Mouse (Mus musculus): ENCODE results near the gene H2afv.

GRCm38 (mm10) chr11:6420722-6421350 lies 23.4 kb downstream of the H2afv start:
- TF ChIP-seq GATA1 (IDR thresholded peaks at IDR 0.05; ENCODE audit: borderline replicate concordance, low read length), result no peak
- TF ChIP-seq FLI1 (IDR thresholded peaks at IDR 0.05; ENCODE audit: low read length), result no peak

Data from megakaryocyte, embryonic 14.5 days (primary cell).